Mouse (Mus musculus) stomach, embryonic 16.5 days (tissue): Measurements from ENCODE around the gene Neurl2. TPM values are rescaled to one million over a fixed set of nuclear protein-coding genes. Genes with fewer than 3 reads are reported as not detected.

Experiments used
- ATAC-seq: fragments of 200-750 bp; cut with Nextera tagmentation; 2 replicates; pipeline ENCODE4 v1.8.0; 2017; ENCODE audit warnings: moderate number of reproducible peaks, moderate TSS enrichment; ENCODE audit not compliant: insufficient read depth, low FRiP score
- H3K27ac ChIP-seq: fragments of 300-500 bp; sonication (generic); 2 replicates; pipeline ENCODE4 v1.5.1; 2014; ENCODE audit warnings: low read length
- H3K27me3 ChIP-seq: fragments of 300-500 bp; sonication (generic); 2 replicates; pipeline ENCODE4 v1.6.1; 2014; ENCODE audit warnings: low read length, control low read depth, mixed read lengths; ENCODE audit not compliant: control insufficient read depth, insufficient read depth
- H3K36me3 ChIP-seq: fragments of 300-500 bp; sonication (generic); 2 replicates; pipeline ENCODE4 v1.6.1; 2014; ENCODE audit warnings: low read length; ENCODE audit not compliant: control insufficient read depth, insufficient read depth
- H3K4me1 ChIP-seq: fragments of 300-500 bp; sonication (generic); 2 replicates; pipeline ENCODE4 v1.6.1; 2014; ENCODE audit warnings: low read length, control low read depth, mixed read lengths; ENCODE audit not compliant: control insufficient read depth, insufficient read depth
- H3K4me2 ChIP-seq: fragments of 300-500 bp; sonication (generic); 2 replicates; pipeline ENCODE4 v1.6.1; 2014; ENCODE audit warnings: low read depth, low read length, mixed read lengths
- H3K4me3 ChIP-seq: fragments of 300-500 bp; sonication (generic); replicated peaks from 2 replicates; pipeline ENCODE4 v1.5.1; 2014; ENCODE audit warnings: mild to moderate bottlenecking, low read length
- H3K9ac ChIP-seq: fragments of 300-500 bp; sonication (generic); 2 replicates; pipeline ENCODE4 v1.6.1; 2014; ENCODE audit warnings: low read length
- H3K9me3 ChIP-seq: fragments of 300-500 bp; sonication (generic); replicated peaks from 2 replicates; pipeline ENCODE4 v1.6.1; 2016; ENCODE audit warnings: low read length, control low read depth; ENCODE audit not compliant: control insufficient read depth
- WGBS: fragments of 180-500 bp; shearing (Covaris S2); extraction: QIAGEN DNeasy Blood & Tissue Kit; methylation state at CpG from one replicate; pipeline ENCODE4 v1.1.7; 2014; 5-methylcytosine and 5-hydroxymethylcytosine counted together
- polyA plus RNA-seq: library from polyadenylated mRNA; unstranded; fragments of >200 nt; fragmentation: Nextera tagmentation; extraction: Ambion mirVana; gene quantifications from 2 replicates; pipeline ENCODE4 v1.2.1, GENCODE M21; 2015

Gene Neurl2
- polyA plus RNA-seq, 1 experiment from 2014 or later = 7.9 TPM

DNA sequence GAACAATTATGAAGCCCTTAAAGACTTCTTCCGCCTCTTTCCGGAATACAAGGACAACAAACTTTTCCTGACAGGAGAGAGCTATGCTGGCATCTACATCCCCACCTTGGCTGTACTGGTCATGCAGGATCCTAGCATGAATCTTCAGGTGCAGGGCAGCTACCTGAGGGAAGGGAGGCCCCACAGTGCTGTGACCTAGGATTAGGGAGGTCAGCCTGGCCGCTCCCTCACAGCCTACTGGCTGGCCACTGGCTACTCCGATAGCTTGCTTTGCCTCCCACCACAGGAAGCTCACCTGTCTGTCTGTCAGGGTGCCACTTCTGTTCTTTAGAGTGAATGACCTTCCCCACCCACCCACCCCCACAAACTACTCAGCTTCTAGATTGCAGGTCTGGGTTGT lies 1.9 kb upstream of the Neurl2 start:
- Histone ChIP-seq H3K9me3 (no peaks in the 10 kb centered on the region), H3K4me3 (no peak overlapping the region; the same call in 1 of the 2 replicates), H3K4me2 (0 out of 2 replicates have a peak overlapping the region, but pooled peaks have one; percentile 75), H3K27ac (no peak overlapping the region), H3K36me3 (0 out of 2 replicates have a peak, but pooled peaks cover 5% of the 10 kb centered on the region), H3K27me3 (no peaks in the 10 kb centered on the region), H3K9ac (no peak overlapping the region), H3K4me1 (peaks cover 8% of the 10 kb centered on the region; the same call in 1 of the 2 replicates)
- 93% methylated on average over 4 of the region's 4 CpGs for WGBS
- no peak for ATAC-seq

GRCm38 (mm10) chr2:164834531-164834930 lies 1.3 kb upstream of the Neurl2 start:
- peak overlapping the region; percentile 67 for H3K4me3 ChIP-seq
- H3K36me3 ChIP-seq = 0 out of 2 replicates have a peak, but pooled peaks cover 5% of the 10 kb centered on the region
- 40% methylated on average over 8 of the region's 8 CpGs for WGBS
- peak overlapping the region; percentile 75 for H3K4me2 ChIP-seq
- H3K27me3 ChIP-seq = no peaks in the 10 kb centered on the region
- no peaks in the 10 kb centered on the region for H3K9me3 ChIP-seq
- H3K27ac ChIP-seq = peak overlapping the region; percentile 91; the same call in 1 of the 2 replicates
- ATAC-seq = no peak
- H3K9ac ChIP-seq = peak overlapping the region; percentile 87
- H3K4me1 ChIP-seq = peaks cover 8% of the 10 kb centered on the region; the same call in 1 of the 2 replicates

GRCm38 (mm10) chr2:164832748-164833301 lies 431 bp downstream of the Neurl2 start, which contains the start of gene Ctsa:
Gene Ctsa (plus strand): TSS chr2:164832873.
- Histone ChIP-seq H3K27me3 (no peaks in the 10 kb centered on the region), H3K4me1 (peaks cover 8% of the 10 kb centered on the region; the same call in 1 of the 2 replicates), H3K4me2 (peak within 1 kb of the TSS; percentile 75), H3K36me3 (no peaks in the 10 kb centered on the region), H3K4me3 (peak within 1 kb of the TSS; percentile 67), H3K27ac (peak within 1 kb of the TSS; percentile 91), H3K9ac (peak within 1 kb of the TSS; percentile 87), H3K9me3 (no peaks in the 10 kb centered on the region)
- ATAC-seq = peak; percentile 75
- WGBS = 1% methylated on average over 35 of the region's 35 CpGs

DNA sequence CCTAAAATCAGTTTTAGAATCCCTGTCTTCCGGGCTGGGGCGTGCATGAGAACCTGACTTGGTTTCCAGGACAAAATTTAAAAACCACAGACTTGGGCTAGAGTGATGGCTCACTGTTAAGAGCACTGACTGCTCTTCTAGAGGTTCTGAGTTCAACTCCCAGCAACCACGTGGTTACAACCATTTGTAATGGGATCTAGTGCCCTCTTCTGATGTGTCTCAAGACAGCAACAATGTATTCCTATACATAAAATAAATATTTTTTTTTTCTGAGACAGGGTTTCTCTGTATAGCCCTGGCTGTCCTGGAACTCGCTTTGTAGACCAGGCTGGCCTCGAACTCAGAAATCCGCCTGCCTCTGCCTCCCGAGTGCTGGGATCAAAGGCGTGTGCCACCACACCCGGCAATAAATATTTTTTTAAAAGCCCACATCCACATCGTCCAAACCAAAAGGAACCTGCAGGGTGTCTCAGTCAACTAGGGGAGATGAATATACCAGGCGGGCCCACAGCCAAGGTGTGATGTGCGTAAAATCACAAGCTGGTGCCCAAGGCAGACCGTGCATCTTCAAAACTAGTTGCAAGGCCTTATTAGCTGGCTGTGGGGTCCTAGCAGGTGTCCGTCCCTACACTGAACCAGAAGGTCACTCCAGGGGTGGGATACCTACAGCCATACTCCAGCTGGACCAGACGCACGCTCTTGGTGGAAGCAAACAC lies 1.1 kb downstream of the Neurl2 start:
- WGBS = 54% methylated on average over 16 of the region's 16 CpGs
- Histone ChIP-seq H3K27ac (peak overlapping the region; percentile 91), H3K27me3 (no peaks in the 10 kb centered on the region), H3K4me3 (peak overlapping the region; percentile 67), H3K9me3 (no peaks in the 10 kb centered on the region), H3K4me1 (peaks cover 8% of the 10 kb centered on the region; the same call in 1 of the 2 replicates), H3K4me2 (peak overlapping the region; percentile 75), H3K36me3 (no peaks in the 10 kb centered on the region), H3K9ac (peak overlapping the region; percentile 87)
- no peak for ATAC-seq

DNA sequence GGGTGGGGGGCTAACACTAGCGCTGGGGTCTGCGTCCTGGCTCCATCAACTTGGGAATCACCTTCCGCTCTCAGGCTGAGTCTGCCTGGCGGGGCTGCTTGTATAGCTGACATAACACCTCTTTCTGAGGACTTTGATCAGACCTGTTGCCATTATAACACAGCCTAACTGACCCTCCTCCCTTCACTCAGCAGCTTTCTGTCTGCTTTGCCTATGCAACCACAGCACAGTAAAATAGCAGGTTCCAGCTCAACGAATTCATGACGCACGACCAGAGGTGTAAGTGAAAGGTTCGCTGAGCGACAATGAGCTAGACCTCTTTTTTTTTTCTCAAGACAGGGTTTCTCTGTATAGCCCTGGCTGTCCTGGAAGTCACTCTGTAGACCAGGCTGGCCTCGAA lies 2.2 kb downstream of the Neurl2 start:
- H3K9me3 ChIP-seq = no peaks in the 10 kb centered on the region
- no peak overlapping the region for H3K9ac ChIP-seq
- H3K4me2 ChIP-seq = no peak overlapping the region
- no peaks in the 10 kb centered on the region for H3K27me3 ChIP-seq
- ATAC-seq = no peak
- H3K27ac ChIP-seq = no peak overlapping the region
- H3K36me3 ChIP-seq = no peaks in the 10 kb centered on the region
- 88% methylated on average over 10 of the region's 10 CpGs for WGBS
- H3K4me3 ChIP-seq = no peak overlapping the region
- peaks cover 8% of the 10 kb centered on the region; the same call in 1 of the 2 replicates for H3K4me1 ChIP-seq

- Histone ChIP-seq H3K9ac (no peak overlapping the region), H3K27ac (no peak overlapping the region), H3K36me3 (0 out of 2 replicates have a peak, but pooled peaks cover 5% of the 10 kb centered on the region), H3K4me3 (no peak overlapping the region), H3K4me1 (peaks cover under 1% of the 10 kb centered on the region; the same call in 1 of the 2 replicates), H3K27me3 (no peaks in the 10 kb centered on the region), H3K4me2 (no peak overlapping the region), H3K9me3 (no peaks in the 10 kb centered on the region)
- no peak for ATAC-seq
- WGBS = 93% methylated on average over 1 of the region's 1 CpGs
Measured at GRCm38 (mm10) chr2:164829090-164829489, 4.2 kb downstream of the Neurl2 start.

DNA sequence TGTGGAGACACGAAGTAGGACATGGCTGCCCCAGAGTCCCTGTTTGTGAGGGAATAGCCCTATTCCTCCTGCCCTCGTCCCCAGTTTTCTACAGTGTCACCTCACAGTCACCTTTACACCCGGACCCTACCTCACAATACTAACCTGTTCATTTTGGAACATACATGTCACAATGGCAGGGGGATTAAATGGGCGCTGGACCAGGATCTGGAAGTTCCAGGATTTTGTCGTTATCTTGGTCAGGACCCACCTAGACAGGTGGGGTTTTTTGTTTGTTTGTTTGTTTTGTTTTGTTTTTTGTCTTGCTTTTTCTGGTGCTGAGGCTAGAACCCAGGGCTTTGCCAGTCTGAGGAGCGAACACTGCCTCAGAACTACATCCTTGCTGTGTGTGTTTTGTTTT lies 4.8 kb downstream of the Neurl2 start, which contains the start of gene Spata25:
TSS of gene Spata25 (minus strand) at position 101 of the 400 bp plus-strand sequence.
- WGBS = 84% methylated on average over 6 of the region's 6 CpGs
- H3K36me3 ChIP-seq = 0 out of 2 replicates have a peak, but pooled peaks cover 5% of the 10 kb centered on the region
- ATAC-seq = no peak

DNA sequence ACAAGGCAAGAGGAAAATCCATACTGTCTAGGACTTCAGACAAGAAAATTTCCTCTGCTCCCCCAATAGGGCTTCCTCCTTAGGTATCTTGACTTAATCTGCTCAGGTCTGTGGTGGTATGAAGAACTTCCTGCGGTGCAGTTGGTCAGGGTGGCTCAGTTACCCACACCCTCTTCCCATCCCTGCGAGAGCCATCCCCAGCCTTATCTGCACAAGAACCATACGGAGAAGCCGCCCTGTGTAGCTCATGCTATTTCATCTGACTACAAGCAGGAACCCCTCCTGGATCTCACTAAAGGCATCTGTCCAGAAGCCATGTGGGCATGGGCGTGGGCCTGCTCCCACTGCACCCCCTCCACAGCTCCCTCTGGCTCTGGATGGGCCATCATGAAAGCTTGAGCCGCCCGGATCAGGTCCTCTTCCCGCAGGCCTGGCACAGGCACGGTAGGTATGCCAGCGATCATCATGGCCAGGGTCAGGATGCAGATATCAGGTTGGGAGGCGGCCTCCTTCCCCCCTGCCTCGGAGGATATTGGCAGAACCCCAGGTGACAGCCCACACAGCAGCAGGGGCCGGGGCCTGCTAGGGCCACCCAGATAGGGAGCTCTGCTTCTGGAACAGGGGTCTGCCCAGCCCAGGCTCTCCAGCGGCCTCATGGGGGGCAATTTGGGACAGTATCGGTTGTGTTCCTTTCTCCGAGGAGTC lies 6.0 kb downstream of the Neurl2 start:
- Histone ChIP-seq H3K27ac (no peak overlapping the region), H3K27me3 (no peaks in the 10 kb centered on the region), H3K4me3 (no peak overlapping the region), H3K4me1 (0 out of 2 replicates have a peak, but pooled peaks cover 6% of the 10 kb centered on the region), H3K9ac (no peak overlapping the region), H3K36me3 (0 out of 2 replicates have a peak, but pooled peaks cover 5% of the 10 kb centered on the region), H3K4me2 (no peak overlapping the region), H3K9me3 (no peaks in the 10 kb centered on the region)
- ATAC-seq = no peak
- 82% methylated on average over 16 of the region's 16 CpGs for WGBS

More for the DNA sequence above, 4.8 kb downstream of the Neurl2 start, which contains the start of gene Spata25:
- Histone ChIP-seq H3K9me3 (no peaks in the 10 kb centered on the region), H3K4me3 (no peak within 1 kb of the TSS), H3K9ac (no peak within 1 kb of the TSS), H3K4me2 (no peak within 1 kb of the TSS), H3K4me1 (0 out of 2 replicates have a peak, but pooled peaks cover 5% of the 10 kb centered on the region), H3K27me3 (no peaks in the 10 kb centered on the region), H3K27ac (no peak within 1 kb of the TSS)
